Mouse (Mus musculus) intestine, embryonic 16.5 days (tissue): ENCODE measurements around the gene Rnft1. TPM values are rescaled to one million over a fixed set of nuclear protein-coding genes. Genes with fewer than 3 reads are reported as not detected.

Experiments used
- ATAC-seq: fragments of 200-750 bp; cut with Nextera tagmentation; 2 replicates; pipeline ENCODE4 v1.8.0; 2017; ENCODE audit warnings: moderate TSS enrichment, moderate library complexity
- H3K27ac ChIP-seq: fragments of 300-500 bp; sonication (generic); 2 replicates; pipeline ENCODE4 v1.5.1; 2014; ENCODE audit warnings: mild to moderate bottlenecking, low read length
- H3K27me3 ChIP-seq: fragments of 300-500 bp; sonication (generic); replicated peaks from 2 replicates; pipeline ENCODE4 v1.6.1; 2014; ENCODE audit warnings: low read length, control low read depth, mixed read lengths; ENCODE audit not compliant: control insufficient read depth, insufficient read depth
- H3K36me3 ChIP-seq: fragments of 300-500 bp; sonication (generic); 2 replicates; pipeline ENCODE4 v1.6.1; 2014; ENCODE audit warnings: low read length, control low read depth; ENCODE audit not compliant: control insufficient read depth, insufficient read depth
- H3K4me1 ChIP-seq: fragments of 300-500 bp; sonication (generic); 2 replicates; pipeline ENCODE4 v1.6.1; 2014; ENCODE audit warnings: low read length, control low read depth, mixed read lengths; ENCODE audit not compliant: control insufficient read depth, insufficient read depth
- H3K4me2 ChIP-seq: fragments of 300-500 bp; sonication (generic); 2 replicates; pipeline ENCODE4 v1.6.1; 2014; ENCODE audit warnings: low read depth, low read length, control low read depth
- H3K4me3 ChIP-seq: fragments of 300-500 bp; sonication (generic); 2 replicates; pipeline ENCODE4 v1.5.1; 2014; ENCODE audit warnings: mild to moderate bottlenecking, low read length
- H3K9ac ChIP-seq: fragments of 300-500 bp; sonication (generic); 2 replicates; pipeline ENCODE4 v1.6.1; 2014; ENCODE audit warnings: low read depth, low read length
- H3K9me3 ChIP-seq: fragments of 300-500 bp; sonication (generic); 2 replicates; pipeline ENCODE4 v1.6.1; 2016; ENCODE audit warnings: low read length, control low read depth; ENCODE audit not compliant: control insufficient read depth
- WGBS: fragments of 180-500 bp; shearing (Covaris S2); extraction: QIAGEN DNeasy Blood & Tissue Kit; methylation state at CpG from one replicate; pipeline ENCODE4 v1.1.7; 2014; 5-methylcytosine and 5-hydroxymethylcytosine counted together
- polyA plus RNA-seq: library from polyadenylated mRNA; unstranded; fragments of >200 nt; fragmentation: Nextera tagmentation; extraction: Ambion mirVana; gene quantifications from 2 replicates; pipeline ENCODE4 v1.2.1, GENCODE M21; 2015

The Rnft1 gene
- polyA plus RNA-seq, 1 experiment from 2014 or later, result 69.0 TPM

DNA sequence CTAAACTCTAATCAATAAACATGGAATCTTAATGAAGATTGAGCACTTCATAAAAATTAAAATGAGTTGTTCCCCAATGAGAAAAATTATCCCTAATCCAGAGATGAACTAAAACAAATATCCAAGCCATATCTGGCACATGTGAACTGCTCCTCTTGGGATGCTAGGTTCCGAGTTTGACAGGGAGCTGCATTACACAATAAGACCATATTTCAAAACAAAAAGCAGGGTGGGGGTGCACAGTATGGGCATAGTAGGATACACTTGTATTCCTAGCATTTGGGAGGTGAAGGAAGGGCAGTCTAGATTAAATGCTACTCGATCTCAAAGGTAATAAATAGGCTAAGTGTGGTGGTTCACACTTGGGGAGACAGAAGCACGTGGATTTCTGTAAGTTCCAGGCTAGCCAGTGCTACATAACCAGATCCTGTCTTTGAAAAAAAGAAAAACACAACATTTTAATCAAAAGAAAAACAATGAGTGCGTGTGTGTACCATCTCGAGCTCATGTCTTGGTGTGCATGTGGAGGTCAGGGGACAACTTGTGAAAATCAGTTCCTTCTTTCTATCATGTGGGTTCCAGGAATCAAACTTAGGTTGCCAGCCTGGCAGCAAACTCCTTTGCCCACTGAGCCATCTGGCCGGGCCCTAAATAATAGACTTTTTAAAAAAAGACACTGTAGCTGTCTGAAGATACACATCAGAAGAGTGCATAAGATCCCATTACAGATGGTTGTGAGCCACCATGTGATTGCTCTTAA lies 55.4 kb downstream of the Rnft1 start:
- no peak overlapping the region for H3K4me2 ChIP-seq

DNA sequence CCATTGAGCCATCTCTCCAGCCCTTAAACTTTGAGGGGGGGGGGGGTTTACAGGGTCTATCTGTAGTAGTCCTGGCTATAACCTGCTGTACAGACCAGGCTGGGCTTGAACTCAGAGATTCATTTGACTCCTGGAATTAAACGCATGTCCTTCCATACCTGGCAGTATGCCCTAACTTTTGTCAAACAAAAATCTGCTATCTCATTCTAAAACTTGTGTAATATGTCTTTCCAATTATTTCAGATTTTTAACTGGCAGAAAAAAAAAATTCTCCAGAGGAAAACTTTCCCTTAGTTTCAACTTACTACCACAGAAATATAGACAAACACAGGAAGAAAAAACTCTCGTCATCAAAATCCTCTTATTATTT lies 56.0 kb downstream of the Rnft1 start:
- ATAC-seq, result no peak
- Histone ChIP-seq H3K9me3 (no peaks in the 10 kb centered on the region), H3K4me1 (peaks cover 9% of the 10 kb centered on the region), H3K4me3 (no peak overlapping the region), H3K27me3 (no peaks in the 10 kb centered on the region), H3K9ac (no peak overlapping the region), H3K36me3 (no peaks in the 10 kb centered on the region), H3K4me2 (no peak overlapping the region), H3K27ac (no peak overlapping the region)
- WGBS, result 81% methylated on average over 2 of the region's 2 CpGs

More for the DNA sequence above, 55.4 kb downstream of the Rnft1 start:
- 87% methylated on average over 6 of the region's 6 CpGs for WGBS
- no peak overlapping the region for H3K4me3 ChIP-seq
- H3K27ac ChIP-seq, result no peak overlapping the region
- no peak overlapping the region for H3K9ac ChIP-seq
- H3K9me3 ChIP-seq, result no peaks in the 10 kb centered on the region
- no peaks in the 10 kb centered on the region for H3K27me3 ChIP-seq
- ATAC-seq, result no peak
- peaks cover 8% of the 10 kb centered on the region for H3K4me1 ChIP-seq
- no peaks in the 10 kb centered on the region for H3K36me3 ChIP-seq

DNA sequence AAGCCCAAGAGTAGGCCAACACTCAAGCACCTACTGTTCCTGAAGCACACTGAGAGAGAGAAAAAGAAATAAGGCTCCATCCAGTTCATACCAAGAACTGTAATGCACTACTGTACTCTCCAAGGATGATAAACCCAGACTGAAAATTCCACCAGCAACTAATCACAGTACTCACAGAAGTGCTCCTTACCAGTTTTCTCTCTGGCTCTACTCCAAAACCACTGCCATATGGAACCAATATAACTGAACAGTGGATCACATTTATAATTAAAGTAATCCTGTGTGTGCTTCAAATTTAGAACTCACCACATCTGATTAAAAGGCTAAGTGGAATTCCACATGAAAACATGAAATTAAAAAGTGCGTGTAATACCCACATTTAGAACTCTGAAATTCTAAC lies 58.4 kb downstream of the Rnft1 start:
- no peaks in the 10 kb centered on the region for H3K27me3 ChIP-seq
- H3K4me1 ChIP-seq, result peaks cover 13% of the 10 kb centered on the region
- no peak overlapping the region for H3K4me3 ChIP-seq
- H3K36me3 ChIP-seq, result no peaks in the 10 kb centered on the region
- no peak overlapping the region for H3K9ac ChIP-seq
- H3K27ac ChIP-seq, result no peak overlapping the region
- 87% methylated on average over 1 of the region's 1 CpGs for WGBS
- no peak for ATAC-seq
- no peak overlapping the region for H3K4me2 ChIP-seq
- H3K9me3 ChIP-seq, result no peaks in the 10 kb centered on the region

DNA sequence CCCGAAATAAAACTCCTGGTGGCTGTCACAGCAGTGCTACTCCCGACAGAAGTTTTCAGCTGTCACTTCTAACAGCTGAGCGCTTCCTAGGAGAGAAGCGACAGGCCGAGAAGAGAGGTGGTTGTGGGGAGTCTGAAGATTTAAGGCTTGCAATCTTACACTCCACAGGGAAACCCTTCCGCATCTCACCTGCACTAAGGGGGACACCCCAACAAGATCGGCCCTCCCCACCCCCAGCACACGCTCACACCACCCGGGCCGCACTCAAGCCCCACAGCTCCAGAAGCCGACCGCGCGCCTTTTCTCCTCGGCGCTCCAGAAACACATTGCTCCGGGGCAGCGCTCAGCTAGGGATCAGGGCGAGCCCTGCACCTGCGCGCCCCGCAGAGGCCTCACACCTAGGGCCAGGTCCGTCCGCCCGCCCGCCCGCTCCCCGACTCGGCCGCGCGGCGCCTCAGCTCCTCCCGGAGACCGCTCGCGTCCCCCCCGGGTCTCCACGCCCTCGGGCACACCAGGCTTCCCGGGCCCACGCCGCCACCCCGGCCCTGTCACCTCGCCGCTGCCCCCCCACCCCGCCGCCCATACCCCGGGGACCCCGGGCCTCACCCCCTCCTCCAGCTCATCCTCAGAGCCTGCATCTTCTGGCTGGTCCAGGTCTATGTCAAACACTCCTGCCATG lies 59.6 kb downstream of the Rnft1 start:
- Histone ChIP-seq H3K4me2 (peak overlapping the region; percentile 73), H3K4me3 (peak overlapping the region; percentile 82), H3K27ac (peak overlapping the region; percentile 90), H3K9me3 (no peaks in the 10 kb centered on the region), H3K27me3 (no peaks in the 10 kb centered on the region), H3K4me1 (peaks cover 13% of the 10 kb centered on the region), H3K9ac (peak overlapping the region; percentile 99), H3K36me3 (no peaks in the 10 kb centered on the region)
- peak; percentile 82 for ATAC-seq
- WGBS, result under 1% methylated on average over 38 of the region's 50 CpGs

DNA sequence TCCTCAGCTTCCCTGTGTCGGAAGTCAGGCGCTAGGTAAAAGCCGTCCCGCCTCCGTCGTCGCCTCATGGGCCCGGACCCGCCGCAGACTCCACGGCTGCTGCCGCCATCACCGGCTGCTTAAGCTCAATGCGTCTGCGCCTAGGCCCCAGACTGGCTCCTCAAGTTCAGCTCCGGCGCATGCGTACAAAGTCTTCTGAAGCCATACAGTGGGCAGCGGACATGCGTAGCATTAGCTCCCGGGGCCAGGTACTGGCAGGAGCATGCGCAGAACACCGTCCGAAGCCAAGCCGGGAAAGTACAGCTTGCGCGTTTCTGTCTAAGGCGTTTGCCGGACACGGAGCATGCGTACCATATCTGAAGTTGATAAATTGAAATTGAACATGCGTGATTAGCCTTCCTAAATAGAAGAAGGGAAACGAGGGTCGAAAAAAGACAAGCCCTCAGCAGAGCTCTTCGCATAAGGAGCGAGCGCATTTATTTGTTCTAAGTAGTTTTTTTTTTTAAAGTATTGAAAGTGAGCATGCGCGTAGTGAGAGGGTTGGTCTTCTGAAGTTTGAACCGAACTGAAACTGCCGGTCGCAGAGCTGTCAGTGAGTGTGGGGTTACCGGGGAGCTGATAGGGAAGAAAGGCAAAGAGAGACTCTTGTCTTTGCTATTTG lies 60.3 kb downstream of the Rnft1 start, which contains the start of the genes Rps6kb1 and Tubd1:
Gene Rps6kb1, minus strand, starts transcription at position 167 of the 661 bp plus-strand sequence.
Gene Tubd1, plus strand, starts transcription at position 353 of the 661 bp plus-strand sequence.
- Histone ChIP-seq H3K4me2 (peak within 1 kb of the TSS; percentile 73), H3K27ac (peak within 1 kb of the TSS; percentile 90), H3K27me3 (no peaks in the 10 kb centered on the region), H3K9ac (peak within 1 kb of the TSS; percentile 99), H3K4me1 (peaks cover 13% of the 10 kb centered on the region), H3K36me3 (no peaks in the 10 kb centered on the region), H3K9me3 (no peaks in the 10 kb centered on the region), H3K4me3 (peak within 1 kb of the TSS; percentile 82)
- WGBS, result under 1% methylated on average over 43 of the region's 43 CpGs
- ATAC-seq, result peak; percentile 99

DNA sequence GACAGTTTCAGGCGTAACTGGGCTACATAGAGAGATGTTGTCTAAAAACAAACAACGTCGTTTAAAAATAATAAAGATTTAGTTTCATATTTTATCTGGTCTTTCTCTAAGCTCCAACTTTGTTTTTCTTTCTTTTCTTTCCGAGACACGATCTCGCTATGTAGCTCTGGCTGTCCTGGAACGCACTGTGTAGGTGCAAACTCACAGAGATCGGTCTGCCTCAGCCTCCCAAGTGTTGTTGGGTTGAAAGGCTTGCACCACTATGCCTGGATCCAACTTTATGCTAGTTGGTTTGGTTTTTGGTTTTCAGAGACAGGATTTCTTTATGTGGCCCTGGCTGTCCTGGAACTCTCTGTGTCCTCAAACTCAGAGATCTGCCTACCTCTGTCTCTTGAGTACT lies 61.1 kb downstream of the Rnft1 start:
- no peaks in the 10 kb centered on the region for H3K36me3 ChIP-seq
- WGBS, result 81% methylated on average over 8 of the region's 8 CpGs
- ATAC-seq, result no peak
- H3K4me1 ChIP-seq, result peaks cover 13% of the 10 kb centered on the region
- no peaks in the 10 kb centered on the region for H3K27me3 ChIP-seq
- peak overlapping the region; percentile 70 for H3K4me2 ChIP-seq
- peak overlapping the region; percentile 65 for H3K9ac ChIP-seq
- H3K27ac ChIP-seq, result peak overlapping the region; percentile 79
- H3K9me3 ChIP-seq, result no peaks in the 10 kb centered on the region
- H3K4me3 ChIP-seq, result peak overlapping the region; percentile 82

DNA sequence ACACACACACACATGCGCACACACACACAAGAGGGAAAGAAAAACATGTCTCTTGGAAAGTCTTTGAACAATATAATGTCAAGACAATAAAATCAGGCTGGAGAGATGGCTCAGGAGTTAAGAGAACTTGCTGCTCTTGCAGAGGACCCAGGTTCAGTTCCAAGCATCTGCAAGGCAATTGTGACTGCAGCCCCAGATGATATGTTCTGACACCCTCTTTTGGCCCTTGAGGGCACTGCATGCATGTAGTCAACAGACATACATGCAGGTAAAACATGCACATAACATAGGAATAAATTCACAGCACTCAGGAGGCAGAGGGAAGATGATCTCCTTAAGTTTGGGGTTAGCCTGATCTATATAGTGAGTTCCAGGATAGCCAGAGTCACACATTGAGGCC lies 63.0 kb downstream of the Rnft1 start:
- Histone ChIP-seq H3K4me2 (no peak overlapping the region), H3K4me3 (no peak overlapping the region), H3K9ac (no peak overlapping the region), H3K4me1 (peaks cover 10% of the 10 kb centered on the region), H3K27me3 (no peaks in the 10 kb centered on the region), H3K9me3 (no peaks in the 10 kb centered on the region), H3K36me3 (no peaks in the 10 kb centered on the region), H3K27ac (no peak overlapping the region)
- ATAC-seq, result no peak
- 100% methylated on average over 1 of the region's 1 CpGs for WGBS

Other genes with a start within 250 kb of the Rnft1 start
- gene Ints2, start 227.1 kb upstream of the Rnft1 start, polyA plus RNA-seq, result 16.0 and 20.1 TPM in 2 replicates
- gene Med13, start 127.1 kb upstream of the Rnft1 start, polyA plus RNA-seq, result 5.8 and 5.9 TPM in 2 replicates
- 45.2 and 56.8 TPM in 2 replicates for gene Rps6kb1, start 60.1 kb downstream of the Rnft1 start, polyA plus RNA-seq
- 9.3 and 11.4 TPM in 2 replicates for gene Tubd1, start 60.3 kb downstream of the Rnft1 start, polyA plus RNA-seq
- gene Vmp1, start 199.2 kb downstream of the Rnft1 start, polyA plus RNA-seq, result 220 and 272 TPM in 2 replicates
- 27.0 and 28.2 TPM in 2 replicates for gene Ptrh2, start 199.3 kb downstream of the Rnft1 start, polyA plus RNA-seq